Mouse (Mus musculus) heart, postnatal 0 days (tissue): ENCODE results near the gene Asic2.

ENCODE experiments used
- CTCF ChIP-seq: IDR thresholded peaks from 2 replicates; pipeline ENCODE4 v1.5.1; 2016; ENCODE audit warnings: antibody characterized with exemption, control low read depth, low read depth
- EP300 ChIP-seq: IDR thresholded peaks from 2 replicates; pipeline ENCODE4 v1.6.1; 2016; ENCODE audit warnings: antibody characterized with exemption, low read depth

GRCm38 (mm10) chr11:81764778-81765177 is 203.5 kb downstream of the Asic2 start:
- TF ChIP-seq EP300 (no peak), CTCF (no peak)
